Mouse (Mus musculus) kidney, postnatal 25 days (tissue): ENCODE results near the gene Smim4.

Source experiments
- DNase-seq, 2 experiments: peaks; one replicate each; pipeline ENCODE4 v3.0.0; 2021; ENCODE audit warnings: mixed read lengths in 2 of 2

The Smim4 gene

DNA sequence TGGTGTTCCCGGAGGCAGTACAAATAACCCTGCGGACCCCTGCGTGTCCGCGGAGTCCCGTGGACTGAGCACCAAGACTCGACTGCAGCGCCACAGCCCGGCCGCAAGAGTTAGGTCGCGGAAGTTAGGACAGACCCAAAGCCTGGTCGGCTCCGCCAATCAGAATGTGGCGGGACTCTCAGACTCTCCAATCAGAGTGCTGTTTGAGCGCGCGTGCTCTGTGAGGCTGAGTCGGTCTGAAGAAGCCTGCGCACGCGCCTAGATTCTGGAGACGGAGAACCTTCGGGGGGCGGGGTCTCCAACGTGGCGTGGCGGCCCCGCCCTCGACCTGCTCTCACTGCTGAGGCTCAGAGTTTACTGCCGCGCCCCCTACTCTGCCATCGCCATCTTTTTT is at the start of gene Smim4:
TSS of gene Smim4 (minus strand) at position 131 of the 394 bp plus-strand sequence.
- peak; percentile 100 for DNase-seq

DNA sequence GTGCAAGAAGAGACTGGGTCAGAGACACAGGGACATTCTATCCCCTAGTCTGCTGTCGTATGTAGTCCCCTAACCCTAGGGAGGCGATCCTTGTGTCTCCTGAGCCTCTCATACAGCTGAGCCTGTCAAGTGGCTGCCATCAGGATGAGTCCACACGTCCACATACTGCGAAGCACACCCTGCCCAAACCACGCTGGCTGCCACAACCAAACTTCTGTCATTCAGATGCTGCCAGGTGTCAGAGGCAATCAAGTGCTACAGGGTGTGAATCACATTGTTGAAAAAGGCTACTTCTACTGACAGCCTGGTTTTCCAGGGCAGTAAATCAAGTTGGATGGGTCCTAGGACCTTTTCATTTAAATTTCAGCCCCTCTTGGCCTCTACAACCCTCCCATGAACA is 49.0 kb upstream of the Smim4 start:
- no peak for DNase-seq

DNA sequence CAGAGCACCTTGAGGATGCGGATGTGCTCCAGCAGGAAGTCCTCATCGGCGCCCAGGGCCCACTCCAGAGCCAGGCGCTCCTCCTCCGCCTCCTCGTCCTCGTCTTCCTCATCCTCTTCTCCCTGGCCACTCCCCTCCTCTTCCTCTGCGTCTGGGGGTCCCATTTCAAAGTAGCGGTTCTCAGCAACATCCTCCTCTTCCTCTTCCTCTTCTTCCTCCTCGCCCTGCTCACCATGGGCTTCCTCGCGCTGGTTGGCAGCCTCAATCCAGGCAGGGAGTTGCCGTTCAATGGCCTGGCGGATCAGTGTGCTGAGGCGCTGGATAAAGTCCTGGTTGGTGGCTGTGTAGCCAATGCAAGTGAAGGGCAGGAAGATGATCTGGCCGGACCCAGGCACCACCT is 48.5 kb upstream of the Smim4 start:
- DNase-seq, result no peak

DNA sequence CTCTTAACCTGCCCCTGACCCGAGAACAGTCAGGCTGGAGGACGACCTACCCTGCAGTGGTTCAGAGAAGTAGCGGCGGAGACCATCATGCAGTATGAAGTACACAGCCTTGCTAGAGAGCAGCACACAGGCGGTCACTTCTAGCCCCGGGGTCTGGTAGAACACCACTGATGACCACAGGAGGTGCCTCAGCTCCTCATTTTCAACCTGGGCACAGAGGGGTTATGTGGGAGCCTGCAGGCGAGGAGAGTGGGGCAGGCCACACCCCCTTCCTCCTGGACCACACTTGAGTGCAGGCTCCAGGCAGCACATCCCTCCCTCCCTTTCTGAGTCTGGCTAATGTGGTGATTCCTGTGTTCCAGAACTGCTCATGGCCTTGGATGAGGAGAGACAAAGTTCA is 44.8 kb upstream of the Smim4 start:
- no peak for DNase-seq

DNA sequence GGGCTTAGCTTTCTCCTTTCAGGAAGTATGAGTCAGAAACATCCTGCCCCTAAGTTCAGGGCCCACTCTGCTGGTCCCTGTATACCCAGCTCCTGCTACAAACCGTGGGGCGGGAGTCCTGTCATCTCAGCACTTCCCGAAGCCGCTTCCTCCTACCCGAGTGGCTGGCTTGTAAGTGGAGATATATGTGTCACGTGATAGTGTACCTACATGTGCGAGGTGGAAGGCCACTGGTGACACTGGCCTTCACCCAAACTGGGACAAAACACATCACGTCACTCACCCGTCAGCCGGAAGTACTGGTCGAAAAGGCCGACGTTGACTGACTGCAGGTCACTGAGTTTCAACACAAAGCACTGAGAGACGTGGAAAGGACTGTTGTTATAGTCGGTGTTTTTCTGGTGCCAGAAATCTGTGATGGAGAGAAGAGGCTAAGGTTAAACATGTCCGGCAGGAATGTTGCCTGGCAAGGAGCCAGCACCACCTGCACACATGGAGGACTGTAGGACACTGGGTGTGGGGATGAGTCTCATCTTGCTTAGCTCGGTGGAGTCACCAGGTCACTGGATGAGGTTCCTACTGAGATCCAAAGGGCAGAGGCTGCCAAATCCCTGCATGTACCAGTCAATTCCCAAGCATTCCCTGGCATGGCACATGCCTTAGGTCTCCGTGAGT is 44.2 kb upstream of the Smim4 start:
- peak; percentile 58 to 74 for DNase-seq

DNA sequence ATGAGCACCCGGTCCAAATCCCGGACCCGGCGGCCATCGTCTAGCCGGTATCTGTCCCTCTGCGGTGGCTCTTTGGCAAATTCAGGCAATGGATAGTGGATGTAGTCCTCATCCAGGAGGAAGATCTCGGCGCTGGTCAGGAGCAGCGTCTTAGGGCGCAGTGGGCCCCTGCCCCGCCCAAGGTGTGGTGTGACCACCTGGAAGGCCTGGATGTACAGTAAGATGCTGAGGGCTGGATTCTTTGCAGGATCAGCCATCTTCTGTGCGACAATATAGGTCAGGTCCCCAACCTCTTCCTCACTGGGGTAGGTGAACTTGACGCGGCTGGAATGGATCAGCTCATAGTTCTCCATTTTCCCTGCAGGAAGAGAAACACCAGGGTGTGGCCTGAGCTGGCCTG is 43.1 kb upstream of the Smim4 start:
- no peak for DNase-seq

DNA sequence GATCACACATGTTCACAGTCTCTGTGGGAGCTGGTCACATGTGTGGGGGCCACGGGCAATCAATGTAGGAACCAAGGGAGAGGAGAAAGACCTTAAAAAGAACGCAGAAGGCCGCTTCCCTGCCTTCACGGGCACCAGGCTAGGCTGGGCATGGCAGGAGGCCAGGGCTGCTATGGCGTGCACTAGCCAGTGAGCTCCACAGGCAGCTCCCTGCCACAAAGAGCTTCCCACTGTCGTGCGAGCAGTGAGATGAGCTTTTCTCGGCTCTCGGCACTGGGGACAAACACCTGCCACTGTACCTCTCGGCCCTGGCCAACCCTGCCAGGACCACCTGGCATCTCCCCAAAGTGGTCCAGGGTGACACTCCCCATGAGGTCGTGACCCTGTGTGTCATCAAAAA is 42.6 kb upstream of the Smim4 start:
- no peak for DNase-seq

DNA sequence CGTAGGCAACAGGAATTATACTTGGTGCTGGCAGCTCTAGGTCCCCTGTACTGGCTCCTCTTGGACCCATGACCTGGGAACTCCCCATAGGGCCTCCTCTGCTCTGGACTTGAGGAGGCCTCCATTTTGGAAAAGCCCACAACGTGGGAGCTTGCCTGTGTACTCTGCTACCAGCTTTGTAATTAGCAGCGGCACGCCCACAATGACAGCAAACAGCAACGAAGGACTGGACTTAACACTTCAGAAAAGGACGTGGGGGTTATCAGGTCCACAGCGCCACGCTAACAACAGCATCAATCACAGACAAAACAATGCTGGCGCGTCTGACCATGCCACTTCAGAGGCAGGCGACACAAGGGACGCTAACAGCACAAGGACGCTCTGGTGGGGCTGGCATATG is 42.2 kb upstream of the Smim4 start:
- no peak for DNase-seq

DNA sequence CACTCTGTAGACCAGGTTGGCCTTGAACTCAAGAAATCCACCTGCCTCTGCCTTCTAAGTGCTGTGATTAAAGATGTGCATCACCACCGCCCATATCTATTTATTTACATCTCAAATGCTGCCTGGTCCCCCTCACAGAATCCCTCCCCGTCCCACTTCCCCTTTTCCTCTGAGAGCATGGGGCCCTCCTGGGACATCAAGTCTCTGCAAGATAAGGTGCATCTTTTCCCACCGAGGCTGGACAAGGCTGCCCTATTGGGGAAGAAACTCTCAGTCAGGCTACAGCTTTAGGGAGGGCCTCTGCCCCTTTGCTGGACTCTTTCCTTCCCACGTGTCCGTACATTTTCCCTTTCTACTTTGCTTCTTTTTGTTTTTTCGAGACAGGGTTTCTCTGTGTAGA is 40.8 kb upstream of the Smim4 start:
- no peak for DNase-seq

DNA sequence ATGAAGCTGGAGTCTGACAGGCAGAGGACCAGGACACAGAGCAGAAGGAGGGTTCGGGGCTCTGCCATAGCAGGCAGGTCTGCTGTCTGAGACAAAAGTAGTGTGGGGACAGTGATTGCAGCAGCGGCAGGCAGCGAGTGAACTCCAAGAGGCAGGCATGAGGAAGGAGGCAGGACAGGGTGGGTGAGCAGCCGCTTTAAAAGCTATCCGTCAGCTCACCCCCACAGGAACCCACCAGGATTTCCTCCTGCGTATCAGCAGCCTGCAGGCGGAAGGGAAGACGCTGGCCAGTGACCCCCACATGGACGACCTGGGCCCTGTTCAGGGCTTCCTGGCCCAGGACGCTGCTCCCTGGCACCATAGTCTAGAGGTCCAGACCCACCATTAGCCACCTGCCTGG is 39.7 kb upstream of the Smim4 start, which contains the start of gene Stab1:
TSS of gene Stab1 (minus strand) at position 217 of the 400 bp plus-strand sequence.
- DNase-seq, result peak; percentile 55 to 84

DNA sequence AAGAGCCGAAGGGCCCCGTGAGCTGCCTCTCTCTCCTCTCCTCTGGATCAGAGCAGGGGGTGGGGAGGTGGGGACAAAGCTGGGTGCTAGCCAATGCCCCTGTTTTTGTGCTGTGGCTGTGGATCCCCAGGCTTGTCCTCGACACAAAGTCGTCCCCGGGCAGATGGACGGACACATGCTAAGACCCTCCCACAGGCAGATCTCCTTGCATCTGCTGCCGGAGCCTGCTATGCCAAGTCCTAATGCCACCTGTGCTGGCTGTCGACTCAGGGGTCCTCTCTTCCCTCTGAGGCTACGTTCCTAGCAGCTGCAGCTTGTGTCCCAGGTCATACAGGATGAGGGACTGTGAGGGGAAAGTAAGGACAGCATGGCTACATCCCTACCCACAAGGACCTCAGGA is 38.1 kb upstream of the Smim4 start:
- DNase-seq, result no peak

DNA sequence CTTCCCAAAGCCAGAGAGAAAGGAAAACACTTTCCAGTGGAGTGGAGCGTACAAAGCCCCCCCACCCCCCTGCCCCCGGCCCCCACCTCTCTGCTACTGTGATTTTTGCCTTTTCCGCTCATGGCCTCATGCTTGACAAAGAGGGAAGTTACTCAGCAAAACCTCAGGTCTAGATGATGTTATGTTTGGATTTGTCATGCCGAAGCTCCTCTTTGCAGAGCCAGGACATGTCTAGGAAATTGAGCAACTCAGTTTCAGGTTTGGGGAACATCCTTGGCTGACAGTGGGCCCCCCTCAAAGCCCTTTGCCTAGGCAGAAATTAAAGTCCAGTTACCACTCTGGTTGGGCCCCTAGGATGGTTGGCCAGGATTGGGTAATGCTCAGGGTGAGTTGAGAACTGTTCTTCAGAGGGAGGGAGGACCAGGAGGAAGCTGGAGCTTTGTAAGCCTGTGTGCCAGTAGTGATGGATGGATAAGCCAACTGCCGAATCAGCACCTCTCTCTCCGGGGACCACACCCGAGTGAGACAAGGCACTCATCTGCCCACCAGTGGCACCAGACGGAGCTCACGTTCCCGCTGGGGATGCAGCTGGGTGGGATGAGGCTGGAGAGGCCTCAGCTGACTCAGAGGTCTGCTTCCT is 37.4 kb upstream of the Smim4 start:
- DNase-seq, result no peak

DNA sequence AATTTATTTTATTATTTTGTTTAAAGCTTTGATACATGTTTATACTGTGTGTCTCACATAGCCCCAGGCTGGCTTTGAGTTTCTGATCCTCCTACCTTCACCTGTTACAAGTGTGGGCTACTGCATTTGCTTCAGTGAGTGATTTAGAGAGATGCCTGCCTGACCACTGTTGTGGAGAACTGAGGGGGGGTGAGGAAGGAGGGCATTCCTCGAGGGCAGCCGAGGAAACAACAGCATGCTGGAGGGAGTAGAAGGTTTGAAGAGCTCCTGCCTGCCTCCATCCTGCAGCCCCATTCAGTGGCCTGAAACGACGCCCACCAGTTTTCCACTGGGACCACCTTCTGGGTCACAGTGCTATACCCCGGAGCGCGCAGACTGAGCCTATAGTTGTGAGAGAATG is 36.7 kb upstream of the Smim4 start:
- DNase-seq, result peak in 1 of 2 experiments; percentile 33

DNA sequence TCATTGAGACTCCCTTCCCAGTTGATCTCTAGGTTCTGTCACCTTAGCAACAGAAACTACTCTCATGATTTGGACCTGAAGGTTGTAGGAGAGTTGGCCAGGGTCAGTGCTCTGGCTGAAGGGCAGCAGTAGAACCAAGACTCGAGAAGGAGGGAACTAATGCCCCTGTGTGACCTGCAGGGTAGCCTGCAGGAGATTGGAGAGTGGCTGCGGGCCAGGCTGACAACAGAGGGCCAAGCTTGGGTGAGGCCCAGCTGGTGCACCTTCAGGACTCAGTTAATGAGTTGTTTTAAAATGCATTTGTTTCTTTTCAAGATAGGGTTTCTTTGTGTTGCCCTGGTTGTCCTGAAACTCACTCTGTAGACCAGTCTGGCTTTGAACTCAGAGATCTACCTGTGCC is 36.3 kb upstream of the Smim4 start:
- peak in 1 of 2 experiments; percentile 50 for DNase-seq

DNA sequence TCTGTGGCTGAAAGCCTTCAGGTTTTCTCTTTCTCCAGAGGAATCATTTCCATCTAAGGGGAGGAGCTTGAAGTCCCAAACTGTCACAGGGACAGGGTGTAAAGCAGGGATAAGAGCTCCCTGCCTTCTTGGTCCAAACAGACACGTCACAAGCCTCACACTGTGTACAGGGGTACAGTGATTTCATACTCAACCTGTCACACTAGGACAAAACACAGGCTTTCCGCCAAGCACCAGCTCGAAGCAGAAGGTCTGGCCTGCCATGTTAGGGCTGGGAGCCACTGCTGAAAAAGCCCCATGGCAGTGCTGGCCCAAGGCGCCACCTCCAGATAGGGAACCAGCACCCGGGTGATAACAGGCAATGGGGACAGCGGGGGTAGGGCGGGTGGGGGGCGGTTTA is 35.3 kb upstream of the Smim4 start:
- DNase-seq, result no peak

DNA sequence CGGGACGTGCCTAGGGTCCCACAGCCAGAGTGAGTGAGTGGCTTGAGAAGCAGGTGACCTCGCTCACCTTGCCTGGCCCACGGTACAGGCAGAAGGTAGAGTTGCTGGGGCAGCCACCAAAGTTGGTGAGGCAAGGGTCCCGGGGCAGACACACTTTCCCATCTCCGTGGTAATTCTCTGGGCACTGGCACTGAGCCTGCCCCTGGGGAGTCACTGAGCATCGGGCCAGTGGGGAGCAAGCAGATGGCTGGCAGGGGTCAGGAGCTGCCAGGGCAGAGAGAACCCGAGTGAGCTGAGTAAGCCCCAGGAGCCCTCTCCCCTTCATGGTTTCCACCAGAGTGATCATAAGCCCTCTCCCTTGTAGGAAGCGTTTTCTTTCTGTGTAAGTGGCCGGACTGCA is 32.9 kb upstream of the Smim4 start:
- no peak for DNase-seq

DNA sequence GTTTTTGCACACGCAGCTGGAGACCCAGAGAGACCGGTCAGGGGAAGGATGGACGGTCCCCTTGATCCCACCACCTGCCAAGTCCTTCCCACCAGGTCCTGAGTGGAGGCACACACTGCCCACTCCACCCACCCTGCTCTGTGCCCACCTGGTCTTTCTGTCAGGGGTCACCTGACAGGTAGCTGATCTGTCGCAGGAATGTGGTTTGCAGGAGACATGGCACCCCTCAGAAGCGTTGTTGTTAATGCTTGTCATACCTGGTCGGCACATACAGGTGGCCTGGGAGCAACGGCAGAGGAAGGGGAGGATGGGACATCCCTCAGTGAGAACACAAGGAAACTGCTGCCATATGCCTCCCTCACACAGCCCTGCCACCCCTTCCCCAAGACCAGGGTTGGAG is 32.4 kb upstream of the Smim4 start:
- no peak for DNase-seq

DNA sequence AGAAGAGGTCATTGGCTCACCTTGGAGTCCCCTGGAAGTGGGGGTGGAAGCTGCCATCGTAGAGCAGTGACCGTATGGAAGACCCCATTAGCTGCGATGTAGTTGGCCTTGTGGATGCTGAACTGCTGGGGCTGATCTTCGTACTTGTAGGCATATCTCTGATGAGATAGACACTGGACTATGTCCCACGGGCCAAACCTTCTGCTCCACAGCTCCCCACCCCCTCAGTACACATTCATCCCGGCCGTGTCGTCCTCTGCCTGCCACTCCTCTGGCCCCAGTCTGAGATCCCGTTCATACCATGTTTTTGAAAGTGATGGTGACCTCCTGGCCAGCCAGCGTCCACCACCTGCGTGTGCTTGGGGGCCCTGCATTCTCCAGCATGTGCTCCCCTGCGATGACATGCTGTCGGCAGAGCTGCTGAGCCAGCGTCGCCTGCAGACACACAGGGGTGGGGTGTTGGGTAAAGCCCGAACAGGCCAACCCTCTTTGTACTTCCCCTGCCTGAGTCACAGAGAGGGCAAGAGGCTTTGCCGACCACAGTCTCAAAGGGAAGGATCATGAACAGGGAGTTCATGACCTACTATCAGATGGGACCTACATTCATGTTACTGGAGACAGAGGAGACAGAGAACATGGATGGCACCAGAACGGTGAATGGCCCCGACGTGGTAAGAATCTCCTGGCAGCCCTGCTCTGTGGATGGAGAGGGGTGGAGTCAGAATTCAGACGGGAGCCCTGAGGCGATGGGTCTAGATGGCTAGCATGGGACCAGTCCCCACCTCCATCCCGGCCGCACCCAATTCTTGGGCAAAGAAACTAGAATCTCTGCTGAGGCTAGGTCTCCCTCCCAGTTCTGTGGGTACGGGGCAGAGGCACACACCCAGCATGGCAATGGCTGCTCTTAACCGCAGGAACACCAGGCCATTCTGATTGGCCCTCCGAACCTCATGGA is 31.7 kb upstream of the Smim4 start:
- DNase-seq, result no peak

DNA sequence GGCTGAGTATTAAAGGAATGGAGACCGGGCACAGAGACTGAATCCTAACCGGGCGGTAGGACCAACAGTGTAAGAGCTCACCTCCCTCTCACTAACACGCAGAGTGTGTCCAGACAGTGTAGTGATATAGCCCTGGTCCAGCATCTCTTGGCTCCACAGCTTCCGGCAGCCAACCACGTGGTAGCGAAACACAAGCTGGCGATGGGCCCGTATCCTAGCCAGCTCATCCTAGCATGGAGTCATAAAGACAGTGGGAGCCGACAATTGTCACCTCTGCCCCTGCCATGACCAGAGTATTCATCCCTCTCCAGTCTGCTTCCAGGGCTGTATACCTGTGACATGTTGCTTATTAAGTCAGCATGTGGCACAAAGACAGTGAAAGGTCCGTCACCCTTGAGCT is 16.9 kb upstream of the Smim4 start:
- no peak for DNase-seq

DNA sequence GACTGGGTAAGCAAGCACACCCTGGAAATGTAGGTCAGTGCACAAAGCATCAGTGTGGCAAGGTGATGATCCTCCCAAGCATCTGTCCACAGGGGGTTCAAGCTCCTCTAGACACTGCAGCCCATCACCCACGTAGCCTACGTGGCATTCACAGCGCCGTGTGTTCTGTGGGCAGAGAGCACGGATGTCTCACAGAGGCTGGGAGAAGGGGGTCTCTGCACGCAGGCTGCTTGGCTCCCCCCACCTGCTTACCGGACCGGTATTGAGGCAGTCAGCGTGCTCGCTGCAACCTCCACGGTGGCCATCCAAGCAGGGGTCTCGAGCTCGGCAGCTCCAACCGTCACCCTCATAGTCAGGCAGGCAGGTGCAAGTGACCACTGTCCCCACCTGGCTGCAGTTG is 12.3 kb upstream of the Smim4 start:
- no peak for DNase-seq

DNA sequence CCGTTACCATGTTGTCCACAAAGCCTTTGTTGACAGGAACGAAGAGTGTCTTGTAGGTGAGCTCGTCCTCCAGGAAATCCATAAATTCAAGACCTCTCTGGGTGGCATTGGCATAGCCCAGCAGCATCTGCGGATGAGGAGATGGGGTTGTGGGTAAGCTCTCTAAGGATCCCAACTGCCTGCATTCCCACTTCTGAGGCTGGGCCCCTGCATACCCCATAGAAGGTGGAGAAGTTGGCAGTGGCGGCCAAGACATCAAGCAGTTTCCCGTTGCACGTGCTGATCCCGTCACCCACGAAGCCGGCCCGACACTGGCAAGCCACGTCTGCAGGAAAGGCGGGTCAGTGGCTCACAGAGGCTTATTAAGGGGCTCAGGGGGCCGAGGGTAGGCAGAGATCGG is 11.4 kb upstream of the Smim4 start:
- peak in 1 of 2 experiments; percentile 32 for DNase-seq

DNA sequence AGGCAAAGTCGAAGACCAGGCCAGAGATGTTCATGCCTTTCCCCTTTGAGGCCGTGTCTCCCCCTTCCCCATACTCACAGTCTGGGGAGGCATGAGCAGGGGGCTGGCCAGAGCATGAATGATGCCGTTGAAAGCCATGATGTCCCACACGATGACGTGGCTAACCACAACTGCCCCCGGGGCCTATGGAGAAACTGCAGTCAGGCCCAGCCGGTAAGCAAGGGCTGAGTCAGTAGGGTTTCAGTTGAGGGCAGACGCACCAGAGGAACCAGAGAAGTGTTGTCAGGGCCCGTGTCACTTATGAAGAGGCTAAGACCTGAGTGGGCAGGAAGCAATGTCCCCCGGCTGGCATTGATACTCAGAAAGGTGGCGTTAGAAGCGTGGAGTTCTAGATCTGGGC is 10.9 kb upstream of the Smim4 start:
- DNase-seq, result peak in 1 of 2 experiments; percentile 36

DNA sequence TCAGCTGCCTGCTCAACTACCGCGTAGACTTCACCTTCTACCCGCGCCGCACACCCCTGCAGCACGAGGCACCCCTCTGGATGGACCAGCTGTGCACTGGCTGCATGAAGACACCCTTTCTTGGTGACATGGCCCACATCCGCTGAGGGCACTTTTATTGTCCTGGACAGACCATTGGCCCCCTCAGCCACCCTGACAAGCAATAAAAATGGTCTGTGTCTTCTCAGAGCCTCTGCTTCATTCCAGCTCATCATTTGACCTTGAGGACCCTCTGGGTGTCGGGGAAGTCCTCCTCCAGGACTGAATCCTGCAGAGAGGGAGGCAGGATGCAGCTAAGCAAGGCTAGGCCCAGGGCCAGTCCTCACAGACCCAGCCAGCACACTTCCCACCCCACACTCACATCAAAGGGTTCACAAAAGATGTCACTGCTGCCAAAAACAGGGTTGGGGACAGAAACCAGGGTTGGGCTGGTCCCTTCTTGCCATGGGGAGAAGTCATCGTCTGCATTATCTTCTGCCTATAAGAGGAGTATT is 10.2 kb upstream of the Smim4 start:
- peak in 1 of 2 experiments; percentile 48 for DNase-seq
